Mouse (Mus musculus) gastrocnemius, postnatal 36 days (tissue): ENCODE data around the gene Scn5a. TPM values are rescaled to one million over a fixed set of nuclear protein-coding genes. Genes with fewer than 3 reads are reported as not detected.

Experiments used
- DNase-seq, 2 experiments: peaks; one replicate each; pipeline ENCODE4 v3.0.0; 2022
- intact Hi-C: fragments of 180-260 bp; cut with DNase I; formaldehyde crosslinking; loops from one replicate; pipeline ENCODE4 v1.15.1; 2025
- total RNA-seq, 2 experiments: library from RNA; stranded (reverse); gene quantifications; 2 replicates each; pipeline ENCODE4 v1.2.3; 2021

Gene Scn5a
- total RNA-seq, 2 experiments from 2014 or later: 0.10 TPM

GRCm38 (mm10) chr9:119514986-119515385 lies 63.8 kb downstream of the Scn5a start:
- intact Hi-C loops: no loop called here
- DNase-seq: no peak

- intact Hi-C loops: no loop called here
- DNase-seq: no peak
Observed at GRCm38 (mm10) chr9:119513816-119514215, 65.0 kb downstream of the Scn5a start.

DNA sequence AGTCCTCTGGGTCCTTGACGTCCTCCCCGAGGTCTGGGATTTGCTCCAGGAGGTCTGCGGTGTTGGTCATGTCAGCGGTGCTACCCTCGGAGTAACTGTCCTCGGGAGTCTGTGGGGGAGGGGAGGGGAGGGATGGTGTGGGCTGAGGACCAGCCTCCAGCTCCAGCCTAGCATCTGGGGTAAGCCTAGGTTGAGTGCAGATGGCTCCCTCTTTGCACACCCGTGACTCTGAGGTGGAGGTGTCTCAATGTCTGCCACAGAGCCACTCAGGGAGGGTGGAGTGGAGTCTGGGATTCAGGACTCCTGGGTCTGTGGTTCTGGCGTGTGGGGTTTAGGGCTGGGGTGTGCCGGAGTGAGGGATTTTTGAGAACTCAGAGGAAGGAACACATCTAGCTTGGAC lies 65.8 kb downstream of the Scn5a start:
- intact Hi-C loops: no loop called here
- DNase-seq: no peak

DNA sequence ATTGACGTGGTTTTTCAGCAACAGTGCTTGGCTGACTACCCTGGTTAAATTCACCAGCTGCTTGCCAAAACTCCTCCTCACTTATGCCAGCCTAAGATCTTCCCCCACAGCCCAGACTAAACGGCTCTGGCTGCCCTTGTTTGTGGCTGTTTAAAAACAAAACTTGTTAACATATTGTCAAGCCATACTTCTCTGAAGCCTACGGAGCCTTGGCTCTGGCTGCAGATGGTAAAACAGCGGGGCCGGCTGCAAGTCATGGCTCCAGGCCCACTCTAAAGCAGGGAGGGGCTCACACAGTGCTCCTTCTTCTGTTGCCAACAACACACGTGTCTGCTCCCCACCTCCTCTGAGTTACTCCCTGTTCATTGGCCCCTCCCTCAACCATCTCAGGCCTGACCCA lies 67.9 kb downstream of the Scn5a start:
- intact Hi-C loops: no loop called here
- no peak for DNase-seq

DNA sequence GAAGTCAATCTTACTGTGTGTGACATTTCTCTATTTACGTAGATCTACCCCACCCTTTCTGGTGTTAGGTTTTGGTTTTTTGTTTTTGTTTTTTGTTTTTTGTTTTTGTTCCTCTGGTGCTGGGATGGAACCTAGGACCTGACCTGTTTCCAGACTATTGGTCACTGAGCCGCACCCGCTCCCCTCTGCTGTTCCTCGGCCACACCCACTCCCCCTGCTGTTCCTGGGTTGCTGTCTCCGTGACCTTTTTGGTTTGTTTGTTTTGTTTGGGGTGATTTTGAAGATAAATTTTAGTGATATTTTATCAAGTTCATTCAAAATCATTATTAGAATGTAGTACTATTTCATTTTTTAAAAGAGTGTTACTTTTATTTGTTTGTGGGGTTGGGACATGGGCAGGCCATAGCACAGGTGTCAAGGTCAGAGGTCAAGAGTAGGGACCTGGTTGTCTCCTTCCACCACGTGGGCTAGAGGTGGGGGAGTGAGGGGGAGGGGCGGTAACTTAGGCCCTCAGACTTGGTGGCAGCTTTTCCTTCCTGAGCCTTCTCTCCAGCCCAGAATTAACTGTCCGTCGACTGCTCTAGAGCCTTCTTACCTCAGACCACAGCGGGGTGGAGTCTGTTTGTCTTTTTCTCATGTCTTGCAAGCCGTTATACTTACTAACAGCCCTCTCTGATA lies 73.7 kb downstream of the Scn5a start:
- no peak for DNase-seq
- intact Hi-C loops: no loop called here

- intact Hi-C loops: no loop called here
- DNase-seq: peak in 1 of 2 experiments; percentile 1
Observed at GRCm38 (mm10) chr9:119503613-119504012, 75.2 kb downstream of the Scn5a start.

GRCm38 (mm10) chr9:119498885-119499284 lies 79.9 kb downstream of the Scn5a start:
- intact Hi-C loops: no loop called here
- DNase-seq: no peak

DNA sequence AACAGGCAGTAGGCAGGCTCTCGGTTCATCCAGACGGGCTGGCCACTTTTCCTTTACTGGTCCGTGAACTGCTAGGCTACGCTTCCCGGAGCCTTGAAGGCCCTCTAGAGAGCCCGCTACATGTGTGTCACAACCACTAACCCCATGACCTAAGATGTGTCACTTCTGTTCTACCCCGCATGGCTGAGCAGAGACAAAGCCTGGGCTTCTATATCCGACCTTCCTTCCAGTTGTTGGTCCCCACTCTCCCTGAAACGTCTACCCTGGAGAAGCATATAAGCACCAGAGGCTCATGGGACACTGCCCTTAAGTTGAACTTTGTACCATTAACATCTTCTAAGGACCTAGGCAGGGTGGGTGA lies 80.6 kb downstream of the Scn5a start:
- DNase-seq: no peak
- intact Hi-C loops: no loop called here

DNA sequence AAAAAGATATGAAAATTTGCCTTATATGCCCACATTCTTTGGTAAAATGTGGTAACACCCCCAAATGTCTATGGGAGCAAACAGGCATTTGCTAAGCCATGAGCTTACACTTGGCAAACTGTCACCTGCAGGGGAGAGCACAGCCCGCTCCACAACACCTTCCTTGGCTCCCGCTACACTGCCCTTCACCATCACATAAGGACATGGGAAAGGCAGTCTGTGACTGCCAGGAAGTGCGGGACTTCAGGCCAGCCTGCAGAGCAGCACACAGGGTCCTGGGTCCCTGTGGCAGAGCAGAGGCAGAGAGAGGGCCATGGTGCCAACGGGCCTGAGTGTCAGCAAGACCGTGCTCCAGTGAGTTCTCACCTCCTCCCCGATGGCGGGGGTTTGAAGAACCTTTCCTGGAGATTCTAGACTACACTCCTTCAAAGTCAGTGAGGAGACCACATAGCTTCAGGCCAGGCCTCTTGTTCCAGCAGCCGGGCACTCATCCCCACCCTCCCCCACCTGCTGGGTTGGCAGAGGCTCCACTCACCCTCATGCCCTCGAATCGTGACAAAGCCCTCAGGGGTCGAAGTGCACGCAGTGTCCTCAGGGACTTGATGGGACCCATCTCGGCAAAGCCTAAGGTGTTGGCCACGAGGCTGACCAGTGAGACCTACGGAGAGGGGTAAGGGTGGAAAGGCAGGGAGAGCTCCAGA lies 81.1 kb downstream of the Scn5a start:
- intact Hi-C loops: no loop called here
- no peak for DNase-seq

- intact Hi-C loops: no loop called here
- DNase-seq: no peak
Observed at GRCm38 (mm10) chr9:119496960-119497359, 81.9 kb downstream of the Scn5a start.

- intact Hi-C loops: no loop called here
- no peak for DNase-seq
Observed at GRCm38 (mm10) chr9:119496354-119496753, 82.5 kb downstream of the Scn5a start.

DNA sequence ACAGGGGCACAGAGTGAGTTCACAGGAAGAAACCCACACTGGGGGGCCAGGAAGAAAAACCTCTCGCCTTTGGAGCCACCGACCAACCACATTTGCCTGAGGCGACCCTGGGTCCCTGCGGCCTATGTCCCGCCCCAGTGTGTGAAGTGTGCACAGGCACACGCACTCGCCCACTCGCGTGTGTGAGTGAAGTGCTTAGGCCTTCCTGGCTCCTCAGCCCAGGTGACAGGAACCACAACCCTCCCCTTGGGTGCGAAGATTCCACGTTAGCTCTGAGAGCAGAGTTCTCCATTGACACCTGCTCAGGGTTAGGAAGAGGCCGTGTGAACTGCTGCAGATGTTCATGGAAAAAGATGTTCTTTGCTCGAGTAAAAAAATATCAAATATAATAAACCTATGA lies 93.9 kb downstream of the Scn5a start:
- intact Hi-C loops: loop anchor here (5.0 kb wide), 1 partner anchor 82 kb away; no protein-coding TSS in a partner anchor
- DNase-seq: no peak

DNA sequence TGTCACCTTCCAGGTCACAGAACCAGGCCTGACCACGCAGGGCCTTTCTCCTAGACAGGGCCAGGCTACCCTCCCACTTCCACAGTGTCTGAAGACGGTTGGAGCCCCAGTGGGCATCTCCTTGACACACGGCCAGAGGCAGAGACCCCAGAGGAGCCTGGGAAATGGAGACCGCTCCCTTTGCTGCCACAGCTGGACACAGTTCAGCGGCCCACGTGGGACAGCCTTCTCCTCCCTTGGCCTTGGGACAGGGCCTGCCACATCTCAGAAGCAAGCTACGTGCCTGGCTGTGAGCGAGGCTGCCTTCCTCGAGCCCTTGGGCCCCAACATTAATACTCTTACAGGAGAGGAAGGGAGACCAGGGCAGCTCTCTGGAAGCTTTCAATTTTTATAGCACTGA lies 94.4 kb downstream of the Scn5a start:
- no peak for DNase-seq
- intact Hi-C loops: no loop called here

DNA sequence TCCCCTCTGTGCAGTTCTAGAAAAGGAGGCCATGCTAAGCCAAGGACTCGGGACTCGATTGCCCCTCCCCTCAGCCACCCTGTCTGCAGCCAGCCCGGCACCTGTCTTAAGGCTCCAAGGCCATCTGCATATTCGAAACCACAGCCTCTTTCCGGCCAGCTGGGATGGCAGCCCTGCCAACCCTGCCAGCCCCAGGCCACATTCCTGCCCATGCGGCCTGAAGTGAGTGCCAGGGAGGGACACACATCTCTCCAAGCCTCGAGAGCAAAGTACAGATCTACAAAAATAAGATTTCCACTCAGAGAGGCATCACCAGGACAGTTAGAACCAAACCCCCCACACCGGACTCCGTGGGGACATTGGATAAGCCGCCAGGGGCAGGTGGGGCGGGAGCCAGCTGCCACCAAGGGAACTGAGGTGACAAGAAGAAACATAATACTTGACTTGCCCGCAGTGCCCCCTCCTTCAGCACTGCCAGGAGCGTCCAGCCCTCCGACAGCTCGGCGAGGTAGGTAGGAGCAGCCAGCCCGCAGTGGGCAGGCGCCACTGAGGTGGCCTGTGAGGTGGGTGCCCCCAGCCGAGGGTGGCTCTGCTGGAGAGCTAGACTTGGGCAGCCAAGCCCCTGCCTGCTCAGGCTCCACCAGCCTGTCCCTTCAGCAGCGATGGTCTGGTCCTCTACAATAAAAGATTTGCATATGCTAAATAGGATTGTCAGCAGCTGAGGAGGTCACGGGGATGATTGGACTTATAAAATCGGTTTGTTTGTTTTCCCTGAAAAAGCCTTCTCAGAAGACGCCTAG lies 95.1 kb downstream of the Scn5a start:
- DNase-seq: peak; percentile 40 to 64
- intact Hi-C loops: no loop called here

DNA sequence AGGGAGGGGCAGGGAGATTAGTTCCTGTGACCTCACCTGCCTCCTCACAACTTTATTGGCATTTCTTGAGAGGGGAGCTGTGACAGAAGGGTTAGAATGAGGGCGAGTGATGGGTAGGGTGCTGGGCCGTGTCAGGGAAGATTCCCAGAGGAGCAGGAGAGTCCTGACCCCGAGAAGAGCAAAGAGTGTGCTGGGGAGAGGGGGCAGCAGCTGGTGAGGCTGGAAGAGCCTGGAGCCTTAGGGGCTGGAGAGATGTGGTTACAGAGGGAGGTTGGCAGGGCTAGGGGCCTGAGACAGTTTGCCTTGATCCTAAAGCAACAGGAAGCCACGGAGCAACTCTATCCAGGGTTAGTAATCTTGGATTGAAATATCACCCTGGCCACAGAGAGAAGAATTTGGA lies 97.2 kb downstream of the Scn5a start:
- no peak for DNase-seq
- intact Hi-C loops: no loop called here

DNA sequence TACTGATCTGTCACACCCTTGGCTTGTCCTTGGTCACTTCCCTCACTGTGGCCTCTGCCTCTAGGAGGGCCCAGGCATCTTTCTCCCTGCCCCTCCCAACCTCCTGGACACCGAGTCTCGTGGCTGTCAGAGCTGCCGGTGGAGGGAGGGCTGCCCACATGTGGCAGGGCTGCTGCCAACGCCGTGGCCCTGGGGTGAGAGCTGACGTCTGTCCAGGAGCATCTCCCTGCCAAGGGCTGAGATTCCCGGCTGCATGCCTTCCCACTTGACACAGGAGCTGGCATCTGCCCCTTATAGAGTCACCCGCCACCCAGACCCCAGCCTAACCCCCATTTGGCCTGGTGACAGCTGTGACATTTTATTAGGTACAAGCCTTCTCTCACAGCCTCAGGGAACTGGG lies 99.5 kb downstream of the Scn5a start:
- DNase-seq: peak; percentile 37 to 69
- intact Hi-C loops: no loop called here

GRCm38 (mm10) chr9:119478345-119478744 lies 100.5 kb downstream of the Scn5a start:
- no peak for DNase-seq
- intact Hi-C loops: no loop called here

- intact Hi-C loops: no loop called here
Observed at GRCm38 (mm10) chr9:119477754-119478153, 101.1 kb downstream of the Scn5a start.

GRCm38 (mm10) chr9:119474717-119475611 lies 103.9 kb downstream of the Scn5a start:
- DNase-seq: no peak
- intact Hi-C loops: no loop called here

More at GRCm38 (mm10) chr9:119477754-119478153, 101.1 kb downstream of the Scn5a start:
- no peak for DNase-seq

DNA sequence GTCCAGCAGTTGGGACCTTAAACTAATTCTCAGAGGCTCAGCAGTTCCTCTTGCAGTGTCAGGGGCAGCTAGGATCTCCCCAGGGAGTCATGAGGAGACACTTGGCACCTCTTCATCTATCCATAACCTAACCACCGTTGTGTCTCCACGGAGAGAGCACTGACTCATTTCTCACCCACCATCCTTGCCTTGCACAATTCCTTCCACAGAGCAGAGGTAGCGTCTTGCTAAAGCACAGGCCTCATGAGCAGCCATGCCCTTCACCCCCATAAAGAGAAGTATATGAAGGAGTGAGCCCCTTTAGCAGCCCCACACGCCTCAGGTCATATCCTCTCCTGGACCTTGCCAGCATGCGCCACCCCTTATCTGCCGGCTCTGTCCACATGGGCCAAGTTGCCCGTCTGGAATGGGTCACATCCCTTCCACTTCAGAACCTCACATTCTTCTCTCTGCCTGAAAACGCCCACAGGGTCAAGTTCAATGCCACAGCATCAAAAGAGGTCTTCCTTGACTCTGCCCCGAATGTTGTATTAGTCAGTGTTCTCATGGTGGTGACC lies 105.1 kb downstream of the Scn5a start:
- DNase-seq: no peak
- intact Hi-C loops: no loop called here
